Mouse (Mus musculus): ENCODE results near the gene Pdgfra. TPM values are rescaled to one million over a fixed set of nuclear protein-coding genes. Genes with fewer than 3 reads are reported as not detected.
A peak's percentile ranks its signal among the peaks of the same experiment; 100 is the strongest.

The Pdgfra gene
- total RNA-seq, 2 experiments from 2014 or later: 34.4 to 39.0 TPM

DNA sequence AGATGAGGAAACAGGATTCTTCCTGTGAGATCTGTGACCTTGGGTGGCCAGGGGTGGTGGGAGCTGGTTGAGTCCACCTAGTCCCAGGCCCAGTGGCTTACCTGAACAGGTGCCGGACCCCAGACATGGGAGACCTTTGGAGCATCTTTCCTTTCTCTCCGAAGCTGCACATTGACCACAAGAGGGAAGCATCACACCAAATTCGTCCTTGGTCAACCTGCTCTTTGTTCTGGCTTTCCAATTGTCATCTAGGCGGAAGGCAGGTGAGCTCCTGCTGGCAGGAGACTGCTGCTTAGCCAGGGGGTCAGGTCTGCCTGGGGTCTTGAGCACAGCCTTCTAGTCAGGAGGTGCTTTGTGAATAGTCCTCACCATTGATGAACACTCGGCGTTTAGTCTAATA, 62.4 kb downstream of the Pdgfra start:
- DNase-seq: peak; percentile 15

DNA sequence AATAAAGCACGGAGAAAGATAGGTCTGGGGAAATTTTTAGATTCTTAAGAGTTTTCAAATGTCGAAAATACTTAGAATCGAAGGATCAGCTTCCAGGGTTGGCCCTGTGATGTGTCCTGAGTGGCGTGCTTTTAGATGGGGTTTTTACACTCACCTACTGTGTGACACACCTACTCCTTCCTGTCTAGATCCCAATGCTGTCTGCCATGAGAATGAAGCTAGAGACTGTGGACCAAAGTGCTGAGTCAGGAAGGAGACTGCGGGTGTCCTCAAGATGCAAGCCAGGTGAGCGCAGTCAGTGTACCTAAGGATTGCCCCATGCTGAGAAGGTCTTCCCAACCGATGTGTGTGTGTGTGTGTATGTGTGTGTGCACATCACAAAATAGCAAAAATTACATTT, 62.8 kb downstream of the Pdgfra start:
- DNase-seq: no peak

DNA sequence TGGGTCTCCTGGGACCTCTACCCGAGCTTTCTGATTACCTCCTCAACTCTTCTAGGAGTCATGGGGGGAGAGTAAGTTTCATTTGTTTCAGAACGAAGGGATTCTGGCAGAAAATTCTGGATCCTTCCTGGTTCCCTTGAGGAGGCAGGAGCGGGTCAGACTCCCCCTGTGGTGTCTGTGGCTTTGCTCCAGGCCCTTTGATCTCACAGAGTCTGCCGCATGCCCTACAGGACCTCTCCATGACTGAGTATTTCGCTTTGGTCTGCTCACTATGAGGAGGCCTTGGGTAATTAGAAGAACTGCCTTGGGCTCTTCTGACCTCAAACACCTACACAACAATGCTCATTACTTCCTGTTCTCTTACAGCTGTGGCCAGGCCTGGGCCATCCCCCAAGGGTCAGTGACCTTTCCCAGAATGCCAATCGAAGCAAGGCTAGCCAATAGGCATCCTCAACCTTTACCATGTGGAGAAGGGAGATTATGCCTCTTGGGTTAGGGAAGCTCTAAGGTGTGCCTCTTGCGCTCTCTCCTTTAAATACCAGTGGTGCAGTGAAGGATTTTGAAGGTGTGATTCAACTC, 63.7 kb downstream of the Pdgfra start:
- DNase-seq: no peak

DNA sequence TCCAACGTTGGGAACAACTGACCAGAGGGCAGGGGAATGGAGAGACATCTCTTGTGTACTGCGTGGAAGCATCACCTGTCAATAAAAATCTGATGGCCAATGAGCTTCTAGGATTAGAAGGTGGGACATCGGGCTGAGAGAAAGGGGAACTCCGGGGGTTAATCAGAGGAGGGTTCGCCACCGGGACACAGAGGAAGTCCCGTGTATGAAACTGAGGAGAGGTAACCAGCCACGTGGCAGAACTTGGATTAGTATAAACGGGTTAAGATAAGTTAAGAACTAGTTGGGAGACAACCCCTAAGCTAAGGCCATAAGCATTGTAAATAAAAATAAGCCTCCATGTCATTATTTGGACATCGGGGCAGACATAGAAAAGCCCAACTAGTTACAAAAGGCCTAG, 69.5 kb downstream of the Pdgfra start:
- DNase-seq: no peak

DNA sequence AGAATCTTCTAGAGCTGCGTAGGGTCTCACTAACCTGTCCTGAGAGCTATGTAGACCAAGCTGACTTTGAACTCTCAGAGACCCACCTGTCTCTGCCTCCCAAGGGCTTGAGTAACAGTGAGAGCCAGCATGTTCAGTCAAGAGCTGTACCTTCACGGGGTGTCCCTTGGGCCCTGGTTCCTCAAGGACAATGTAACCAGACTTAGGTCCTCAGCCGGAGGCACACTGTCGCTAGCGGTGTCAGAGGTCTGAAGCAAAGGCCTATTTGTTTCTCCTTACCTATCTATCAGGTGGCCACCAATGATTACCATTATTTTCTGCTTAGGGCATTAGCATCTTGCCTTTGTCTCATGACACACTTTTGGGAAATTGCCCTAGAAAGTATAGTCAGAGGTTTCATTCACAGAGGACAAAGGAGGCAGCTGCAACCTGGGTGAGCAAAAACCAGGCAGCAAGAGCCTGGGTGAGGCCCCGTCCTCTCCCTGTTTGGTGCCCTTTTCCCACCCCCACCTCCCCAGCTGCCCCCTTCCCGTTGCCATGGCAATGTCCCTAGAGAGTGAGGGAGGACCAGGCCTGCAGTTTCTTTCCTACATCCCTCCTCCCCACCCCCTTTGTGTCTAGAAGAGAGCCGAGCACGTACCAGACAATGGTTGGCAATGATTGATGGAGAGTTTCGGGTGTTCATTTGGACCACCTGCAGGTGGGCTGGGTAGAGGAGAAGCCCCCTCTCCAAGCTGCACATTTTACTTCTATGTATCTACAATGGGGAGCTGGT, 70.6 kb downstream of the Pdgfra start:
- DNase-seq: no peak

DNA sequence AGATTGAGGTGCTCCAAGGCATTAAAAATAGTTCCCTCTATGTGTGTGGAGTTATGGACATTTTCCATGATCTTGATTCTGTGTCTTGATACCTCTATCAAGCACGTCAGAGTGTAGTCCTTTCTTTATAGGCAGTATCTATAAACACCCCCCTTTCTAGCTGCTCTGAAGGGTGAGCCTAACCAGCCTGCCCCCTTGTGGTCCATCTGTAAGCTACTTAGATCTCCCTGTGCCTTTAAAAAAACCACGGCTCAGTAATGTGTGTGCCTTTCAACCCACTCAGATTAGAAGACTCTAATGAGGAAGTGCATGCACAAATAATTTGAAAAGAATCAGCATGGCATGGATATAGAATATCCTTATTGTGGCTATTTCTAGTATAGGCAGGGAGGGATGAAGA, 86.3 kb downstream of the Pdgfra start:
- no peak for DNase-seq

DNA sequence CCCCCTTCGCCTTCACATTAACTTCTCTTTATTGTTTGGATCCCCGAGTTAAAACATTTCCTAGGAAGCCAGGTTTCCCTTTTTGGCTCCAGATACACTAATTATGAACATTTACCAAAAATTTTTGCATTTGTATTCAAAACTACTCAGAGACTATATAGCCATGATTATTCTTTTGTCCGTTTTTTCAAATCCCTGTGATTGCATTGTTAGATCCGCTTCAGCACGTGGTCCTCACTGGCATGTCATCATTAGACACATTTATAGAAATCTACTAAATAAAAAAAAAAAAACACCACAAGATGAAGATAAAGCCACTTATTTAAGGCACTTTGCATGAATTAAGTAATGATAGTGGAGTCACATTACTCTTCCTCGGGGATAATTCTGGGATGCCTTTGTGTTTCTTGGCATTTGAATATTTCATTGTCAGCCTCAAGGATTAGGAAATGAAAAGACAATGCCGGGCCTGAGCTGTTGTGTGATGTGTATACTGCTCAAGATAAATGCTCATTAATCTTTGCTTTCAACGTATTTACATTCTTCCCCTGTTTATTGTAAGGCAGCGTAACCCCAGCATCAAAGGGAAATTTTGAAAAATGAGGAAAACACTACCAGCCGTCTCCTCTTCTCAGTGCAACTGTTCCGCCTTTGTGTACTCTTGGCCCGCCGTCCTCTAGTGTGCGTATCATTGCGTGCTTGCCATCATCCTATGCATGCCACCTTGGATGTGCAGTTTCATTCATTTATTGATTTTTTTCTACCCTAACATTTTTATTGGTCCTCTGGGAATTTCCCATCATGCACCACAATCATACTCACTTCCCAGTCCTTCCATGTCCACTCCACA, 87.1 kb downstream of the Pdgfra start:
- DNase-seq: no peak

DNA sequence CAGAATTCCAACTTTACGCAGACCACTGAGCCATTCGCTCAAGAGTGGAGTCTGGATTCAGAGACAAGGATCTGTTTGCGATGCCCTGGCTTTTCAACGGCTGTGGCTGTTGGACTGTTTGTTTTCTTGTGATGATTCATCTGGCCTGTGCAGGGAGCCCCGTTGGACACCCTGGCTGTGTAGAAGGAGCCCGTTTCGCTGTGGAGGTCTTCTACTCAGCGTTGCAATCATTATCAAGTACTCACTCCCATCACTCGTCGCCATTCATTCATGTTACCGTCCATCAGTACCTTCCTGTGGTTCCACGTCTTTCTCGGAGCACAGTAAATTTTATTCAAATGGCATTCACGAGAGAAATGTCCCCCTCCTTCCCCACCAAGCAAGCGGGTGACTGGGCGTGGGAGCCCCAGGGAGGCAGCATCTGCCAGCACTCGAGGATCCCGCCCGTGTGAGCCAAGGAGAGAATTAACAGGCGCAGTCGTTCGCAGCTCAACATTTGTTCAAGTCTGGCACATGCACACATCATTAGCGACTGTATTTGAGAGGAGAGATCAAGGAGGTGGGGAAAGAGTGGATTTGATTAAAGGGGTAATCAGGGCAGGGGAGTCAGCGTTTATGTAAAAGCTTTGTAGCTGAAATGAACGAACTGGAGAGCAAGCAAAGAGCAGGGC, 95.1 kb downstream of the Pdgfra start:
- no peak for DNase-seq

Small RNAs within 50 kb of the gene (microRNA-seq; reads per million reads assigned to microRNA genes)
- 1.0 reads per million in 2 experiments for gene Mir7025

Other genes starting within 250 kb of the Pdgfra start
- gene Chic2, start 107.5 kb upstream of the Pdgfra start, total RNA-seq (2021): 10 to 100 TPM; 29.3 to 29.6 TPM
- not detected for gene Gsx2, start 76.7 kb upstream of the Pdgfra start, total RNA-seq (2021)